Mouse (Mus musculus) hindbrain, embryonic 11.5 days (tissue): Measurements from ENCODE around the gene Tfrc. TPM values are rescaled to one million over a fixed set of nuclear protein-coding genes. Genes with fewer than 3 reads are reported as not detected.

Experiments
- ATAC-seq: fragments of 200-750 bp; cut with Nextera tagmentation; 2 replicates; pipeline ENCODE4 v1.8.0; 2017; ENCODE audit warnings: mild to moderate bottlenecking, moderate TSS enrichment, moderate library complexity; ENCODE audit not compliant: low FRiP score
- DNase-seq: peaks from one replicate; pipeline ENCODE4 v3.0.0-alpha.2; 2015; ENCODE audit warnings: low spot score
- H3K27ac ChIP-seq: fragments of 300-500 bp; sonication (generic); 2 replicates; pipeline ENCODE4 v1.5.1; 2014; ENCODE audit warnings: mild to moderate bottlenecking, low read depth, low read length
- H3K27me3 ChIP-seq: fragments of 300-500 bp; sonication (generic); 2 replicates; pipeline ENCODE4 v1.6.1; 2014; ENCODE audit warnings: mild to moderate bottlenecking, low read length, moderate library complexity, mixed read lengths; ENCODE audit not compliant: control insufficient read depth, insufficient read depth
- H3K36me3 ChIP-seq: fragments of 300-500 bp; sonication (generic); 2 replicates; pipeline ENCODE4 v1.6.1; 2014; ENCODE audit warnings: mild to moderate bottlenecking, low read length, moderate library complexity, mixed read lengths; ENCODE audit not compliant: control insufficient read depth, insufficient read depth
- H3K4me1 ChIP-seq: fragments of 300-500 bp; sonication (generic); replicated peaks from 2 replicates; pipeline ENCODE4 v1.6.1; 2014; ENCODE audit warnings: low read length, mixed read lengths; ENCODE audit not compliant: control insufficient read depth, insufficient read depth
- H3K4me2 ChIP-seq: fragments of 300-500 bp; sonication (generic); replicated peaks from 2 replicates; pipeline ENCODE4 v1.6.1; 2014; ENCODE audit warnings: mild to moderate bottlenecking, low read depth, low read length
- H3K4me3 ChIP-seq: fragments of 300-500 bp; sonication (generic); 2 replicates; pipeline ENCODE4 v1.5.1; 2014; ENCODE audit warnings: low read depth, low read length
- H3K9ac ChIP-seq: fragments of 300-500 bp; sonication (generic); 2 replicates; pipeline ENCODE4 v1.6.1; 2014; ENCODE audit warnings: low read depth, low read length
- H3K9me3 ChIP-seq: fragments of 300-500 bp; sonication (generic); 2 replicates; pipeline ENCODE4 v1.6.1; 2016; ENCODE audit warnings: low read length; ENCODE audit not compliant: control insufficient read depth
- WGBS: fragments of 180-500 bp; shearing (Covaris S2); extraction: QIAGEN DNeasy Blood & Tissue Kit; methylation state at CpG from one replicate; pipeline ENCODE4 v1.1.7; 2014; 5-methylcytosine and 5-hydroxymethylcytosine counted together
- polyA plus RNA-seq: library from polyadenylated mRNA; unstranded; fragments of >200 nt; fragmentation: Nextera tagmentation; extraction: Ambion mirVana; gene quantifications from 2 replicates; pipeline ENCODE4 v1.2.1, GENCODE M21; 2014

Gene Tfrc
- polyA plus RNA-seq, 1 experiment from 2014 or later, result 59.0 TPM

DNA sequence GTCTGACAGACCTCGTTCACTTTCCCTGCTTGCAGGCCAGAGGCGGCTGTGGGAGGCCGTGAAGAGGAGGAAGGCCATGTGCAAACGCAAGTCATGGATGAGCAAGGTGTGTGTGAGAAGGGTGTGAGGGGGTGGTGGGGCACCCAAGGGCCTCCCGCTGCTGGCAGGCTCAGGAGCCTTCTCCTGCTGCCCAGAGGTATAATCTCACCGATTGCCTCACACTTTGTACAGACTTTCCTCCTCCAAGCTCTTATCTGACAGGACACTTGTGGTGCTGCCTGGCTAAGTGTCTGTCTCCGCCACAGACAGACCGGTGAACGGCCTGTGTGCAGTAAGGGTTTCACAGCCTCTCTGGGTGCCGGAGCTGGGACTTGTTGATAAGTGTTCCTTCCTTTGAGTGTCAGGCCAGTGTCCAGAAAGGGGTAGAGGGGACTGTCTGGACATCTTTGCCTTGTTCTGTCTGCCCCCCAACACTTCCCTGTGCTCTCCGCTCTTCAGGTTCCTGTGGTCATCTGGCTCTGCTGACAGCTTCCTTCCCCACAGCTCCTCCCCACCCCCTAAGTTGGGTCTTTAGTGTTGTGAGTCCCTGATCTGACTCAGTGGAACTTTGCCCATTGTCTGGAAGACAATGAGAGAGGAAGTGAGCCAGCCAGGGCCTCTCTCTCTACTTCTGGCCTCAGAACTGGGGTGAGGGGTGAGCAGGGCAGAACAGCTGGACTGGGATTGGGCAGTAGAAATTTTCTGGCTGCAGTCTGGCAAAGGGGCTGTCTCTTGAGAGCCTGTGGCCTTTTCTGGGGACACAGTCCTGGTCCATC, 57.3 kb downstream of the Tfrc start:
- DNase-seq (no peak), ATAC-seq (no peak)
- no peaks in the 10 kb centered on the region for H3K27me3 ChIP-seq
- H3K27ac ChIP-seq, result no peak overlapping the region
- WGBS, result 61% methylated on average over 11 of the region's 11 CpGs
- H3K9ac ChIP-seq, result no peak overlapping the region
- H3K4me1 ChIP-seq, result no peaks in the 10 kb centered on the region; the same call in 1 of the 2 replicates
- no peaks in the 10 kb centered on the region for H3K36me3 ChIP-seq
- no peaks in the 10 kb centered on the region for H3K9me3 ChIP-seq
- H3K4me2 ChIP-seq, result no peak overlapping the region
- H3K4me3 ChIP-seq, result no peak overlapping the region

DNA sequence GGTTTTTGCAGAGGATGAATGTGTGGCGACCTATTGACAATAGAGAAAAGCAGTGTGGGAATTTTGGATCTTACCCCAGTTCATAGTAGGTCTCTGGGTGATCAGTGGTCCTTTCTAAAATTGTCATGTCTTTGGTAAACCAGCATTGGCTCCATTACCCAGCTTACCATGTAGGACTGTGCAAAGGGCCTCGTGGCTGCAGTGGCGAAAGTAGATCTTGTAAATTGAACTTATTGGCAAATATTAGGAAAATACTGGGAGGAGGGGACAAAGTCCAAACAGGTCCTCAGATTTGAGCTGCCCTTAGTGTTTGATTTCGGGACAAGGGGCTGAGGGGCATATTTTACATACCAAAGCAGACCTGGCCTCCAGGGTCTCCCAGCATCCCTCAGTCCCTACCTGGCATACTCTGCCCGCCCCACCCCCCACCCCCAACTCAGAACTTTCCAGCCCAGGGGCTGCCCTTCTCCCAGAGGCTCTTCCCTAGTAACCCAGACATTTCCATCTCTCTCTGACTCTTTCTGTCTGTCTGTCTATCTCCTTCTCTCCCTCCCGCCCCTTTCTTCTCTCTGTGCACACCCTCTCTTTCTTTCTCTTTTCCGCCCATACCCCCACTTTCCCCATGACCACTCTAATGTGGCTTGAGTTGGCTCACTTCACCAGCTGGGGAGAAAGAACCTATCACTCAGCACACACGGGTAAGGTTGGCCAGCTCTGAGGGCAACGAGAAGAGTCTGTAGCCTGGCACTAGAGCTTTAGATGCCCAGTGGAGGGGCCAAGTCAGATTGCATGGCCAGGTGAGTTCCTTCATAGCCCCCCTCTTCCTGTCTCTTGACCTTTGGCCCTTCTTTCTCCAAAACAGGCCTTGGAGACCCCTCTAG, 58.2 kb downstream of the Tfrc start:
- H3K9ac ChIP-seq, result no peak overlapping the region
- no peak overlapping the region for H3K27ac ChIP-seq
- no peaks in the 10 kb centered on the region for H3K4me1 ChIP-seq

DNA sequence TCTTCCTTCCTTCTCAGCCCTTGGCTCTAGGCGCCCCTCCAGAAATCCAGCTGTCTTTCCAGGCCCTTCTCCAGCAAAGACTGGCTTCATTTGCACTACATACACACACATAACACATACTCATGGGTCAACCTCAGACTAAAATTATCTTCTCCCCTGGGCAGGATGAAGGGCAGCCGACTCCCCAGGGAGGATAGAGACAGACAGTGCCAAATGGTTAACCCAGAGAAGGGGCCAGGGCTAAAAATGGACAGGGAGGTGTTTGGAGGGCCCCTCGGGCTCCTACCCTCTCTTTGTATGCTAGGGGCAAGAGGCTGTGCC, 58.8 kb downstream of the Tfrc start:
- Histone ChIP-seq H3K4me1 (no peaks in the 10 kb centered on the region), H3K4me3 (no peak overlapping the region), H3K9ac (no peak overlapping the region), H3K9me3 (no peaks in the 10 kb centered on the region), H3K27me3 (no peaks in the 10 kb centered on the region), H3K27ac (no peak overlapping the region), H3K36me3 (0 out of 2 replicates have a peak, but pooled peaks cover 2% of the 10 kb centered on the region), H3K4me2 (no peak overlapping the region)
- 75% methylated on average over 3 of the region's 3 CpGs for WGBS
- DNase-seq, result no peak
- no peak for ATAC-seq

More for the DNA sequence above, 58.2 kb downstream of the Tfrc start:
- no peak overlapping the region for H3K4me3 ChIP-seq
- 77% methylated on average over 9 of the region's 9 CpGs for WGBS
- ATAC-seq (no peak), DNase-seq (no peak)
- 0 out of 2 replicates have a peak, but pooled peaks cover 2% of the 10 kb centered on the region for H3K36me3 ChIP-seq
- no peaks in the 10 kb centered on the region for H3K27me3 ChIP-seq
- no peaks in the 10 kb centered on the region for H3K9me3 ChIP-seq
- no peak overlapping the region for H3K4me2 ChIP-seq

DNA sequence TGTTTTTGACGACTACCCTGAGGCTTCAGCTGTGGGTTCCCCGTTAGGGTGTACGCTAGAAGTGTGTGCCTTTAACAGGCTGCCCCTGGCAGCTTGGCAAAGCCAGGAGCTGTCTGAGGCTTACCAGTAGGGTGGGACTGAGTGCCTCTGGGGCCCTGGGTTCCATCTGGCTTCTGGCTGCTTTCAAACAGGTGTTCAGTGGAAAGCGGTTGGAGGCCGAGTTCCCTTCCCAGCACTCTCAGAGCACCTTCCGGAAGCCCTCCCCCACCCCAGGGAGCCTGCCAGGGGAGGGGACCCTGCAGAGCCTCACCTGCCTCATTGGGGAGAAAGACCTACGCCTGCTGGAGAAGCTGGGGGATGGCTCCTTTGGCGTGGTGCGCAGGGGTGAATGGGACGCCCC, 59.3 kb downstream of the Tfrc start:
- Histone ChIP-seq H3K36me3 (0 out of 2 replicates have a peak, but pooled peaks cover 2% of the 10 kb centered on the region), H3K27me3 (no peaks in the 10 kb centered on the region), H3K9ac (no peak overlapping the region), H3K27ac (no peak overlapping the region), H3K4me3 (no peak overlapping the region), H3K4me1 (no peaks in the 10 kb centered on the region), H3K9me3 (no peaks in the 10 kb centered on the region), H3K4me2 (no peak overlapping the region)
- WGBS, result 69% methylated on average over 10 of the region's 10 CpGs
- DNase-seq (no peak), ATAC-seq (no peak)

DNA sequence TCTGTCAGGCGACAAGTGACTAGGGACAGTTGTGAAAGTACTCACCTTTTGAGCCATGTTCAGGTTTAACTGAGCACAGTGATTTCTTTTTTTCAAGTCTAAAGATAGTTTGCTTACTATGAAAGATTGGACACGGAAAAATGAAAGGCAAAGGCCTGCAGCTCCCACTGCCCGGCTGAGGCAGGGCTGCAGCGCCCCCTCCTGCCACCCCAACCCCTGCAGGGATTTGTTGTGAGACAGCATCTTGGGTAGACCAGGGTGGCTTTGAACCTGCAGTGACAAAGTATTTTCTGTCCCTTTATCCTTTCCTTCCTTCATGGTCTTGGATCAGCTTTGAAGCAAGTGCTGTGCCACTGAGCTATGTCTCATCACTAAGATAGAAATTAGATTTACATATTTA, 59.8 kb downstream of the Tfrc start:
- Histone ChIP-seq H3K4me3 (no peak overlapping the region), H3K27ac (no peak overlapping the region), H3K27me3 (no peaks in the 10 kb centered on the region), H3K36me3 (0 out of 2 replicates have a peak, but pooled peaks cover 2% of the 10 kb centered on the region), H3K9ac (no peak overlapping the region), H3K9me3 (no peaks in the 10 kb centered on the region), H3K4me1 (no peaks in the 10 kb centered on the region), H3K4me2 (no peak overlapping the region)
- 77% methylated on average over 4 of the region's 4 CpGs for WGBS
- ATAC-seq (no peak), DNase-seq (no peak)

DNA sequence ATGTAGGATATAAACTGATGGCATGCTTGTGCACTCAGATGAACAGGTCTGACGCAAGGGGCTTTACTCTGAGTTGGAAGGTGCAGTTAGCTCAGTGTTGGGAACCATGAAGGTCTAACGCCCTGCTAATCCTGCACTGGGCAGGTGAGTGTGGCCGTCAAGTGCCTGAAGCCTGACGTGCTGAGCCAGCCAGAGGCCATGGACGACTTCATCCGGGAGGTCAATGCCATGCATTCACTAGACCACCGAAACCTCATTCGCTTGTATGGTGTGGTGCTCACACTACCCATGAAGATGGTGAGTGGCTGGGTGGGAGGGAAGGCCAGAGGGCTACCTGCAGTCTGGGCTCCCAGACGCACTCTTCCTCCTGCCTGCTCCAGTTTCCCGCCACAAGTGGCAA, 60.5 kb downstream of the Tfrc start:
- H3K4me1 ChIP-seq, result no peaks in the 10 kb centered on the region
- no peaks in the 10 kb centered on the region for H3K27me3 ChIP-seq
- H3K4me2 ChIP-seq, result no peak overlapping the region
- H3K27ac ChIP-seq, result no peak overlapping the region
- ATAC-seq (no peak), DNase-seq (no peak)
- no peaks in the 10 kb centered on the region for H3K9me3 ChIP-seq
- WGBS, result 90% methylated on average over 10 of the region's 10 CpGs
- H3K9ac ChIP-seq, result no peak overlapping the region
- 0 out of 2 replicates have a peak, but pooled peaks cover 2% of the 10 kb centered on the region for H3K36me3 ChIP-seq
- H3K4me3 ChIP-seq, result no peak overlapping the region

DNA sequence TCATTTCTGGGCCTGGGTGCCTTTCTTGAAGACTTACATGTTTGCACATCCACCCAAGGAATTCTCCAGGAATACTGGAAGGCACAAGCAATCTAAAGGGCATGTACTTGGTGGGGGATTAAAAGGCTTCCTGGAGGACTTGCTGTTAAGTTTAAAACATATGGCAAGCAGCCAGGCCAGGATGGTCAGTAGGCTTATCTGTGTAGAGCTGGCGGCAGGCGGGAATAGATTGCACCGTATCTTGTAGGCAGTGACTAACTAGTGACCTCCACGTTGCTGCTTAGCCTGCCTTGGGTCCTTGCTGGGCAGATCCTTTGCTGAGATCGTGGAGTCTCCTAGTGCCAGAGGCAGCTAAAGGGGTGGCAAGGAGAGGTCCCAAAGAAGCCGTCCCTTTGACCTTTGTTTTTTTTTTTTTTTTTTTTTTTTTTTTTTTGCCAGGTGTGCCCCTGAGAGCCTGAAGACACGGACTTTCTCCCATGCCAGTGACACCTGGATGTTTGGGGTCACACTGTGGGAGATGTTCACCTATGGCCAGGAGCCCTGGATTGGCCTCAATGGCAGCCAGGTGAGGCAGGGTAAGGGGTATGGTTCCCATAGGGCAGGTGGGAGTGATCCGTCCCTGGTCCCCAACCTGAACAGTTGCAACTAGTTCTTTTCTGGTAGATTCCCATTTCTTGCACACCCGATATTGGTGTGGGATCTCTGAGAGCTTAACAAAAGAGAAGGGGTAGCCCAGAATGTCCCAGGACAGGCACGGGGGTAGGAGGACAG, 61.8 kb downstream of the Tfrc start:
- Histone ChIP-seq H3K27ac (no peak overlapping the region), H3K36me3 (0 out of 2 replicates have a peak, but pooled peaks cover 2% of the 10 kb centered on the region)

DNA sequence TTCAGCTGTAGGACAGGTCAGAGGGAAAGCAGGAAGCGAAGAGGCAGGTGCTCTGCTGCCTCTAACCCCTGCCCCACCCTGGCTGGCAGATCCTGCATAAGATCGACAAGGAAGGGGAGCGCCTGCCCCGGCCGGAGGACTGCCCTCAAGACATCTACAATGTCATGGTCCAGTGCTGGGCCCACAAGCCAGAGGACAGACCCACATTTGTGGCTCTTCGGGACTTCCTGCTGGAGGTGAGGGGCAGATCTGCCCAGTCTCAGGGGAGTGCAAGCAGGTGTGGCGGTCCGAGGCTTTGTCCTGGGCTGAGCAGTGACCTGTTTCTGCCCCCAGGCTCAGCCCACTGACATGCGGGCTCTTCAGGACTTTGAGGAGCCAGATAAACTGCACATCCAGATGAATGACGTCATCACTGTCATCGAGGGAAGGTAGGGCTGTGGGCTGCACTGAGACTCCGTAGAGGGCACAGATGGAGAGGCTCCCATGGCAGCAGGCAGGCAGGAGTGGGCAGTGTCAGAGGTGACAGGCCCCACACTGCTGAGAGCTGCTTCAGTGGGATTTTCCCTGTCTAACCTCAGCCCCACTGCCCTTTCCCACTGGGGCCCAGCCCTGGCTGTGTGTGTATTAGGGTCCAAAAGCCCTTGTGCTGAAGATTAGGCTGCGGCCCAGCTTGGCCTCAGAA, 62.6 kb downstream of the Tfrc start:
- ATAC-seq (no peak), DNase-seq (no peak)
- Histone ChIP-seq H3K27ac (no peak overlapping the region), H3K9me3 (no peaks in the 10 kb centered on the region), H3K4me2 (no peak overlapping the region), H3K4me3 (no peak overlapping the region), H3K36me3 (0 out of 2 replicates have a peak, but pooled peaks cover 2% of the 10 kb centered on the region), H3K4me1 (no peaks in the 10 kb centered on the region), H3K27me3 (no peaks in the 10 kb centered on the region), H3K9ac (no peak overlapping the region)
- 90% methylated on average over 13 of the region's 13 CpGs for WGBS

More for the DNA sequence above, 61.8 kb downstream of the Tfrc start:
- no peak for DNase-seq
- no peak overlapping the region for H3K9ac ChIP-seq
- H3K9me3 ChIP-seq, result no peaks in the 10 kb centered on the region
- ATAC-seq, result no peak
- H3K27me3 ChIP-seq, result no peaks in the 10 kb centered on the region
- no peak overlapping the region for H3K4me2 ChIP-seq
- H3K4me3 ChIP-seq, result no peak overlapping the region
- H3K4me1 ChIP-seq, result no peaks in the 10 kb centered on the region
- 90% methylated on average over 10 of the region's 10 CpGs for WGBS
